Mouse (Mus musculus): ENCODE data around the gene Popdc2. TPM values are rescaled to one million over a fixed set of nuclear protein-coding genes. Genes with fewer than 3 reads are reported as not detected.

Popdc2 gene
- polyA plus RNA-seq, 1 experiment from 2014 or later, result 0.49 TPM

GRCm38 (mm10) chr16:38368336-38368735 is 6.3 kb downstream of the Popdc2 start:
- no peaks in the 10 kb centered on the region for H3K27me3 ChIP-seq
- TF ChIP-seq CTCF (IDR thresholded peaks at IDR 0.05), result no peak
- peak; percentile 73 for DNase-seq (ENCODE audit: low read depth, low spot score)
- ATAC-seq, result peak; percentile 98
- CTCF ChIA-PET, result interaction anchor here (0.8 kb wide), 1 partner anchor 65 kb away, joined by 3 read pairs; the partner anchor contains the start of gene Pla1a
- in situ Hi-C loops (cut with MboI; ENCODE audit: low pct_unique_long_range_greater_than_20kb), result no loop called here
- POLR2A ChIA-PET, result no interaction called here

GRCm38 (mm10) chr16:38369000-38369399 is 7.0 kb downstream of the Popdc2 start:
- CTCF ChIA-PET, result interaction anchor here (0.8 kb wide), 1 partner anchor 64 kb away, joined by 3 read pairs; the partner anchor contains the start of gene Pla1a
- DNase-seq (ENCODE audit: low read depth, low spot score) (no peak), ATAC-seq (no peak)
- no peak for TF ChIP-seq CTCF (IDR thresholded peaks at IDR 0.05)
- H3K27me3 ChIP-seq, result no peaks in the 10 kb centered on the region
- POLR2A ChIA-PET, result no interaction called here
- in situ Hi-C loops (cut with MboI; ENCODE audit: low pct_unique_long_range_greater_than_20kb), result no loop called here

- in situ Hi-C loops (cut with MboI; ENCODE audit: low pct_unique_long_range_greater_than_20kb), result no loop called here
- ChIA-PET POLR2A (no interaction called here), CTCF (no interaction called here)
- no peak for DNase-seq (ENCODE audit: low read depth, low spot score)
- TF ChIP-seq CTCF (IDR thresholded peaks at IDR 0.05), result no peak
- H3K27me3 ChIP-seq, result no peaks in the 10 kb centered on the region
- no peak for ATAC-seq
These were observed 7.4 kb downstream of the Popdc2 start for GRCm38 (mm10) chr16:38369431-38369830.

- DNase-seq (ENCODE audit: low read depth, low spot score) (no peak), ATAC-seq (no peak)
- no peak for TF ChIP-seq CTCF (IDR thresholded peaks at IDR 0.05)
- H3K27me3 ChIP-seq, result no peaks in the 10 kb centered on the region
- in situ Hi-C loops (cut with MboI; ENCODE audit: low pct_unique_long_range_greater_than_20kb), result no loop called here
- CTCF ChIA-PET, result no interaction called here
- POLR2A ChIA-PET, result no interaction called here
These were observed 8.0 kb downstream of the Popdc2 start for GRCm38 (mm10) chr16:38369992-38370484.

GRCm38 (mm10) chr16:38370633-38371374 is 8.8 kb downstream of the Popdc2 start:
- no peak for ATAC-seq
- ChIA-PET POLR2A (interaction anchor here (0.6 kb wide), 1 partner anchor 14 kb away, joined by 3 read pairs; no protein-coding TSS in a partner anchor), CTCF (no interaction called here)
- no peak for DNase-seq (ENCODE audit: low read depth, low spot score)
- in situ Hi-C loops (cut with MboI; ENCODE audit: low pct_unique_long_range_greater_than_20kb), result no loop called here
- H3K27me3 ChIP-seq, result no peaks in the 10 kb centered on the region
- no peak for TF ChIP-seq CTCF (IDR thresholded peaks at IDR 0.05)

GRCm38 (mm10) chr16:38371705-38372296 is 9.8 kb downstream of the Popdc2 start:
- ATAC-seq, result no peak
- in situ Hi-C loops (cut with MboI; ENCODE audit: low pct_unique_long_range_greater_than_20kb), result no loop called here

GRCm38 (mm10) chr16:38372876-38373275 is 10.9 kb downstream of the Popdc2 start:
- no peaks in the 10 kb centered on the region for H3K27me3 ChIP-seq
- in situ Hi-C loops (cut with MboI; ENCODE audit: low pct_unique_long_range_greater_than_20kb), result no loop called here
- POLR2A ChIA-PET, result no interaction called here
- DNase-seq (ENCODE audit: low read depth, low spot score) (no peak), ATAC-seq (no peak)
- no peak for TF ChIP-seq CTCF (IDR thresholded peaks at IDR 0.05)
- CTCF ChIA-PET, result interaction anchor here (1.3 to 1.4 kb wide), 2 partner anchors 16 to 22 kb away, joined by 3 read pairs; no protein-coding TSS in a partner anchor

More at GRCm38 (mm10) chr16:38371705-38372296, 9.8 kb downstream of the Popdc2 start:
- no peaks in the 10 kb centered on the region for H3K27me3 ChIP-seq
- DNase-seq (ENCODE audit: low read depth, low spot score), result no peak
- CTCF ChIA-PET, result interaction anchor here (1.3 kb wide), 1 partner anchor 15 kb away, joined by 3 read pairs; no protein-coding TSS in a partner anchor
- POLR2A ChIA-PET, result interaction anchor here (0.6 kb wide), 1 partner anchor 15 kb away, joined by 3 read pairs; no protein-coding TSS in a partner anchor
- no peak for TF ChIP-seq CTCF (IDR thresholded peaks at IDR 0.05)

- CTCF ChIA-PET, result interaction anchor here (1.4 kb wide), 1 partner anchor 21 kb away, joined by 3 read pairs; no protein-coding TSS in a partner anchor
- in situ Hi-C loops (cut with MboI; ENCODE audit: low pct_unique_long_range_greater_than_20kb), result no loop called here
- POLR2A ChIA-PET, result no interaction called here
- DNase-seq (ENCODE audit: low read depth, low spot score) (no peak), ATAC-seq (no peak)
- TF ChIP-seq CTCF (IDR thresholded peaks at IDR 0.05), result no peak
- no peaks in the 10 kb centered on the region for H3K27me3 ChIP-seq
These were observed 11.4 kb downstream of the Popdc2 start for GRCm38 (mm10) chr16:38373439-38373838.

GRCm38 (mm10) chr16:38373941-38374340 is 11.9 kb downstream of the Popdc2 start:
- no peaks in the 10 kb centered on the region for H3K27me3 ChIP-seq
- DNase-seq (ENCODE audit: low read depth, low spot score), result no peak
- ChIA-PET POLR2A (no interaction called here), CTCF (interaction anchor here (1.4 kb wide), 1 partner anchor 21 kb away, joined by 3 read pairs; no protein-coding TSS in a partner anchor)
- no peak for TF ChIP-seq CTCF (IDR thresholded peaks at IDR 0.05)
- in situ Hi-C loops (cut with MboI; ENCODE audit: low pct_unique_long_range_greater_than_20kb), result no loop called here
- ATAC-seq, result no peak

- no peak for TF ChIP-seq CTCF (IDR thresholded peaks at IDR 0.05)
- H3K27me3 ChIP-seq, result no peaks in the 10 kb centered on the region
- CTCF ChIA-PET, result no interaction called here
- POLR2A ChIA-PET, result no interaction called here
- DNase-seq (ENCODE audit: low read depth, low spot score), result no peak
- ATAC-seq, result no peak
- in situ Hi-C loops (cut with MboI; ENCODE audit: low pct_unique_long_range_greater_than_20kb), result no loop called here
These were observed 12.6 kb downstream of the Popdc2 start for GRCm38 (mm10) chr16:38374379-38375140.
